Comparison of ENCODE assay signal across 10 mouse cellular contexts in genomic region chr13:94595289-94595688, GRCm38 (mm10).
A peak's percentile ranks its signal among the peaks of the same experiment; 100 is the strongest.
DNase-seq lines count a peak whose midpoint lies in the region; ATAC-seq and TF ChIP-seq lines count a peak whose summit lies in the region.
"Had no signal": no experiment of that assay in that cellular context is flagged by ENCODE, and none has a peak within 500 bp of the region (broad histone marks: within the 10 kb centered on the region; RNA-seq: fewer than 3 reads in every experiment).

No protein-coding gene starts in this region.

- H3K27me3 ChIP-seq in kidney, embryonic 15.5 days: peaks cover 82% of the 10 kb centered on the region
- H3K27me3 ChIP-seq in kidney, adult 2 months (replicated peaks; ENCODE audit: control insufficient read depth, insufficient read depth, low read length): peaks cover 10% of the 10 kb centered on the region
- peaks cover 73% of the 10 kb centered on the region for H3K27me3 ChIP-seq in forebrain, embryonic 11.5 days (ENCODE audit: control insufficient read depth, insufficient read depth, low read length)
- H3K27me3 ChIP-seq in limb, embryonic 11.5 days (ENCODE audit: control insufficient read depth, insufficient read depth, low read length): peaks cover 35% of the 10 kb centered on the region
- H3K27me3 ChIP-seq in neural tube, embryonic 14.5 days (ENCODE audit: control insufficient read depth, insufficient read depth, low read length): peaks cover 66% of the 10 kb centered on the region
- H3K27me3 ChIP-seq: CH12.LX had no signal

- no peak for TF ChIP-seq CTCF in kidney, adult 2 months (conservative IDR thresholded peaks at IDR 0.05; ENCODE audit: insufficient read depth, insufficient read length, low read depth, low read length)

- no peak for TF ChIP-seq POLR2A in kidney, adult 2 months (IDR thresholded peaks at IDR 0.05; ENCODE audit: low read depth, low read length)

- no peak overlapping the region for H3K9ac ChIP-seq in kidney, embryonic 15.5 days
- H3K9ac ChIP-seq in forebrain, embryonic 11.5 days (ENCODE audit: low read length): no peak overlapping the region
- H3K9ac ChIP-seq in limb, embryonic 11.5 days (ENCODE audit: low read length): no peak overlapping the region
- H3K9ac ChIP-seq in neural tube, embryonic 14.5 days (replicated peaks; ENCODE audit: low read depth, low read length): no peak overlapping the region
- H3K9ac ChIP-seq: liver, embryonic 13.5 days had no signal

- no peak for ATAC-seq in kidney, embryonic 15.5 days (replicated peaks; ENCODE audit: low FRiP score)
- peak; percentile 55; the same call in 1 of the 2 replicates for ATAC-seq in forebrain, embryonic 11.5 days (replicated peaks; ENCODE audit: low FRiP score)
- ATAC-seq in limb, embryonic 11.5 days (ENCODE audit: insufficient number of reproducible peaks, low FRiP score, low TSS enrichment, low read depth): no peak
- peak; percentile 68; the same call in 1 of the 2 replicates for ATAC-seq in neural tube, embryonic 14.5 days (ENCODE audit: low read depth)

- no peak for DNase-seq in kidney, adult 2 months
- DNase-seq in forebrain, embryonic 11.5 days (ENCODE audit: low spot score): peak; percentile 59
- peak; percentile 34 for DNase-seq in limb, embryonic 11.5 days (ENCODE audit: low spot score)
- no peak for DNase-seq in ovary, postnatal 14 days (ENCODE audit: low spot score)
- DNase-seq in thymus, postnatal 10 days (ENCODE audit: low spot score in 2 of 2): no peak
- DNase-seq: cerebellum, adult 11-12 months; liver, embryonic 13.5 days had no signal

- peak overlapping the region; percentile 70 for H3K4me2 ChIP-seq in kidney, embryonic 15.5 days
- H3K4me2 ChIP-seq in forebrain, embryonic 11.5 days (ENCODE audit: low read depth, low read length, severe bottlenecking): peak overlapping the region; percentile 37; the same call in 1 of the 2 replicates
- H3K4me2 ChIP-seq in limb, embryonic 11.5 days (ENCODE audit: low read depth, severe bottlenecking): no peak overlapping the region
- H3K4me2 ChIP-seq in neural tube, embryonic 14.5 days (ENCODE audit: low read depth, low read length): no peak overlapping the region; the same call in 1 of the 2 replicates

- H3K4me3 ChIP-seq in kidney, embryonic 15.5 days (replicated peaks): peak overlapping the region; percentile 39
- no peak overlapping the region for H3K4me3 ChIP-seq in kidney, adult 2 months (ENCODE audit: insufficient read depth, low read depth, low read length)
- H3K4me3 ChIP-seq in forebrain, embryonic 11.5 days (ENCODE audit: low read depth, low read length): no peak overlapping the region; the same call in 1 of the 2 replicates
- peak overlapping the region; percentile 23; the same call in 1 of the 2 replicates for H3K4me3 ChIP-seq in limb, embryonic 11.5 days (ENCODE audit: low read depth, low read length)
- no peak overlapping the region for H3K4me3 ChIP-seq in neural tube, embryonic 14.5 days (ENCODE audit: low read depth, low read length)

- peaks cover 14% of the 10 kb centered on the region for H3K4me1 ChIP-seq in kidney, embryonic 15.5 days
- no peaks in the 10 kb centered on the region for H3K4me1 ChIP-seq in kidney, adult 2 months (ENCODE audit: control insufficient read depth, insufficient read depth, low read length)
- H3K4me1 ChIP-seq in forebrain, embryonic 11.5 days (replicated peaks; ENCODE audit: control insufficient read depth, insufficient read depth, low read length): peaks cover 7% of the 10 kb centered on the region
- peaks cover 12% of the 10 kb centered on the region for H3K4me1 ChIP-seq in limb, embryonic 11.5 days (ENCODE audit: control insufficient read depth, insufficient read depth, low read length)
- no peaks in the 10 kb centered on the region; the same call in 1 of the 2 replicates for H3K4me1 ChIP-seq in neural tube, embryonic 14.5 days (ENCODE audit: control insufficient read depth, insufficient read depth, low read length)

- H3K27ac ChIP-seq in kidney, embryonic 15.5 days: no peak overlapping the region
- H3K27ac ChIP-seq in kidney, adult 2 months (ENCODE audit: insufficient read depth, low read depth, low read length): no peak overlapping the region
- H3K27ac ChIP-seq in forebrain, embryonic 11.5 days (ENCODE audit: low read depth, low read length): no peak overlapping the region
- H3K27ac ChIP-seq in limb, embryonic 11.5 days (replicated peaks; ENCODE audit: low read depth, low read length): no peak overlapping the region
- H3K27ac ChIP-seq in neural tube, embryonic 14.5 days (ENCODE audit: low read depth, low read length): no peak overlapping the region
- H3K27ac ChIP-seq: liver, embryonic 13.5 days had no signal

- 7% methylated on average over 14 of the region's 14 CpGs for WGBS in kidney, embryonic 15.5 days
- WGBS in kidney, adult 2 months: 18% methylated on average over 14 of the region's 14 CpGs
- WGBS in forebrain, embryonic 11.5 days: 2% methylated on average over 14 of the region's 14 CpGs
- 4% methylated on average over 14 of the region's 14 CpGs for WGBS in limb, embryonic 11.5 days
- 3% methylated on average over 14 of the region's 14 CpGs for WGBS in neural tube, embryonic 14.5 days

- no peaks in the 10 kb centered on the region for H3K36me3 ChIP-seq in kidney, embryonic 15.5 days
- no peaks in the 10 kb centered on the region for H3K36me3 ChIP-seq in kidney, adult 2 months (ENCODE audit: control insufficient read depth, insufficient read depth, low read length)
- H3K36me3 ChIP-seq in forebrain, embryonic 11.5 days (ENCODE audit: control insufficient read depth, insufficient read depth, low read length): no peaks in the 10 kb centered on the region
- H3K36me3 ChIP-seq in limb, embryonic 11.5 days (ENCODE audit: control insufficient read depth, insufficient read depth, low read length): no peaks in the 10 kb centered on the region
- no peaks in the 10 kb centered on the region for H3K36me3 ChIP-seq in neural tube, embryonic 14.5 days (ENCODE audit: control insufficient read depth, insufficient read depth, low read length)
- H3K36me3 ChIP-seq: liver, embryonic 13.5 days had no signal

- no peaks in the 10 kb centered on the region for H3K9me3 ChIP-seq in kidney, embryonic 15.5 days (replicated peaks)
- no peaks in the 10 kb centered on the region for H3K9me3 ChIP-seq in forebrain, embryonic 11.5 days (ENCODE audit: control insufficient read depth, low read length)
- no peaks in the 10 kb centered on the region for H3K9me3 ChIP-seq in limb, embryonic 11.5 days (ENCODE audit: control insufficient read depth, low read length)
- H3K9me3 ChIP-seq in neural tube, embryonic 14.5 days (ENCODE audit: control insufficient read depth, low read length): no peaks in the 10 kb centered on the region
- H3K9me3 ChIP-seq: liver, embryonic 13.5 days had no signal

Comparison
In these comparisons a context has a peak if more than half of its experiments do, and no peak if none do; other contexts are left out.
1. H3K4me3 ChIP-seq: peak in kidney, embryonic 15.5 days (single experiment) and limb, embryonic 11.5 days (single experiment); none in kidney, adult 2 months (single experiment), forebrain, embryonic 11.5 days (single experiment) and neural tube, embryonic 14.5 days (single experiment).
2. ATAC-seq: peak in forebrain, embryonic 11.5 days (single experiment) and neural tube, embryonic 14.5 days (single experiment); none in kidney, embryonic 15.5 days (single experiment) and limb, embryonic 11.5 days (single experiment).
3. H3K4me2 ChIP-seq: peak in kidney, embryonic 15.5 days (single experiment) and forebrain, embryonic 11.5 days (single experiment); none in limb, embryonic 11.5 days (single experiment) and neural tube, embryonic 14.5 days (single experiment).
4. DNase-seq: peak in forebrain, embryonic 11.5 days (single experiment) and limb, embryonic 11.5 days (single experiment); none in kidney, adult 2 months (single experiment), ovary, postnatal 14 days (single experiment) and thymus, postnatal 10 days (0 of 2).